Mouse (Mus musculus): ENCODE measurements at regions not wholly inside any gene's neighbourhood (a gene's known extent, or its start where the extent isn't known, plus 50 kb on each side); places are given as distances from the start of the nearest gene placed in this dataset.

GRCm38 (mm10) chr15:36719241-36719640 is 288.3 kb downstream of the Zfp706 start:
- no peak for DNase-seq (ENCODE audit: low read depth)

GRCm38 (mm10) chr15:36717835-36718234 is 289.7 kb downstream of the Zfp706 start:
- DNase-seq (ENCODE audit: low read depth) = no peak

GRCm38 (mm10) chr15:36716686-36717038 is 290.9 kb downstream of the Zfp706 start:
- no peak for DNase-seq (ENCODE audit: low read depth)

- DNase-seq (ENCODE audit: low read depth) = peak; percentile 72
Measured at GRCm38 (mm10) chr15:36715745-36716685, 291.6 kb downstream of the Zfp706 start.

- no peak for DNase-seq (ENCODE audit: low read depth)
Measured at GRCm38 (mm10) chr15:36715159-36715558, 292.4 kb downstream of the Zfp706 start.

GRCm38 (mm10) chr15:36709788-36710187 is 297.8 kb downstream of the Zfp706 start:
- no peak for DNase-seq (ENCODE audit: low read depth)

- DNase-seq (ENCODE audit: low read depth) = no peak
Measured at GRCm38 (mm10) chr15:36708471-36708870, 299.1 kb downstream of the Zfp706 start.

GRCm38 (mm10) chr15:36705990-36706389 is 301.6 kb downstream of the Zfp706 start:
- DNase-seq (ENCODE audit: low read depth) = no peak

GRCm38 (mm10) chr15:36705391-36705790 is 302.2 kb downstream of the Zfp706 start:
- DNase-seq (ENCODE audit: low read depth) = no peak

GRCm38 (mm10) chr15:36701846-36702245 is 305.7 kb downstream of the Zfp706 start:
- DNase-seq (ENCODE audit: low read depth) = no peak

- no peak for DNase-seq (ENCODE audit: low read depth)
Measured at GRCm38 (mm10) chr15:36700196-36700595, 307.4 kb downstream of the Zfp706 start.

GRCm38 (mm10) chr15:36695199-36696129 is 312.1 kb downstream of the Zfp706 start:
- no peak for DNase-seq (ENCODE audit: low read depth)

GRCm38 (mm10) chr15:36691002-36691652 is 316.4 kb downstream of the Zfp706 start:
- no peak for DNase-seq (ENCODE audit: low read depth)

- DNase-seq (ENCODE audit: low read depth) = no peak
Measured at GRCm38 (mm10) chr15:36689881-36690280, 317.7 kb downstream of the Zfp706 start.

- no peak for DNase-seq (ENCODE audit: low read depth)
Measured at GRCm38 (mm10) chr15:36689301-36689700, 318.3 kb downstream of the Zfp706 start.

- DNase-seq (ENCODE audit: low read depth) = no peak
Measured at GRCm38 (mm10) chr15:36688051-36688754, 319.4 kb downstream of the Zfp706 start.

GRCm38 (mm10) chr15:36684684-36685083 is 322.9 kb downstream of the Zfp706 start:
- no peak for DNase-seq (ENCODE audit: low read depth)

GRCm38 (mm10) chr15:36682832-36683231 is 324.7 kb downstream of the Zfp706 start:
- DNase-seq (ENCODE audit: low read depth) = no peak

GRCm38 (mm10) chr15:36682159-36682558 is 325.4 kb downstream of the Zfp706 start:
- no peak for DNase-seq (ENCODE audit: low read depth)

- DNase-seq (ENCODE audit: low read depth) = no peak
Measured at GRCm38 (mm10) chr15:36680361-36681140, 327.0 kb downstream of the Zfp706 start.

- DNase-seq (ENCODE audit: low read depth) = no peak
Measured at GRCm38 (mm10) chr15:36679577-36679976, 328.0 kb downstream of the Zfp706 start.

All from fibroblast of lung, adult 2 months (primary cell).